Mouse (Mus musculus): Measurements from ENCODE around the gene Klhl7. TPM values are rescaled to one million over a fixed set of nuclear protein-coding genes. Genes with fewer than 3 reads are reported as not detected.
A peak's percentile ranks its signal among the peaks of the same experiment; 100 is the strongest.

The Klhl7 gene
- polyA plus RNA-seq, 1 experiment from 2014 or later: 176 TPM

DNA sequence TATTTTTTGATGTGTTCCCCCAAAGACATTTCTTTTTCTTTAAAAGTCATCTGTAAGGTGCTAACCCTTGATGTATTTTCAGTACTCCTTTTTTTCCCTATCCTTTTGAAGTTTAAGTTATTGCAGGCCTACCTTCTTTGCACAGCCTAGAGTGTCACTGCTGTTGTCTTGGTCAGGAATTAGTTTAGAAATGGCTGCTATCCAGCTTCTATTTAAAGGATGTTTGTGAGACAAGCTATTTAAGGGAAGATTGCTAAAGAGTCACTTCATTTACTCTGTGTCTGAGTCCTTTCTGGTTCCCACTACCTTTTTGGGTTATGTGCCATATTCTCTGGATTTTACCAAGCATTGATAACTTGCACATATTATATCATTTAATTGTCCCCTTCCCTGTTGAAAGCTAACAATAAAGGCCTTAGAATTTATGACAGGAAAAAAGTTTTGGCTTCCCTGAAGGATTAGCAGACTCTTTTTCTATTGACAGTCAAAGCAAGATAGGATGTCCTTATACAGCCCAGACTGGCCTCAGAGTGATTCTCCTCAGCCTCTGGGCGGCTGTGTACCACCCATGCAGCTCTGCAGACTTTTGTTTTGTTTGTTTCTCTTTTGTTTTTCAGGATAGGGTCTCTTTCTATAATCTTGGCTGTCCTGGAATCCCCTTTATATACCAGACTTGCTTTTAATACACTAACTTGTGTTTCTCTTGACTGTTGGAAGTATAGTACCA is 25.7 kb downstream of the Klhl7 start:
- H3K9me3 ChIP-seq (replicated peaks): no peaks in the 10 kb centered on the region
- peaks cover 39% of the 10 kb centered on the region for H3K4me1 ChIP-seq
- no peak overlapping the region for H3K9ac ChIP-seq
- WGBS: 17% methylated on average over 1 of the region's 1 CpGs
- no peak for ATAC-seq
- no peaks in the 10 kb centered on the region for H3K27me3 ChIP-seq
- H3K27ac ChIP-seq: no peak overlapping the region
- no peak overlapping the region for H3K4me3 ChIP-seq
- H3K4me2 ChIP-seq: no peak overlapping the region
- H3K36me3 ChIP-seq (ENCODE audit: poor library complexity, severe bottlenecking): peaks cover 25% of the 10 kb centered on the region

DNA sequence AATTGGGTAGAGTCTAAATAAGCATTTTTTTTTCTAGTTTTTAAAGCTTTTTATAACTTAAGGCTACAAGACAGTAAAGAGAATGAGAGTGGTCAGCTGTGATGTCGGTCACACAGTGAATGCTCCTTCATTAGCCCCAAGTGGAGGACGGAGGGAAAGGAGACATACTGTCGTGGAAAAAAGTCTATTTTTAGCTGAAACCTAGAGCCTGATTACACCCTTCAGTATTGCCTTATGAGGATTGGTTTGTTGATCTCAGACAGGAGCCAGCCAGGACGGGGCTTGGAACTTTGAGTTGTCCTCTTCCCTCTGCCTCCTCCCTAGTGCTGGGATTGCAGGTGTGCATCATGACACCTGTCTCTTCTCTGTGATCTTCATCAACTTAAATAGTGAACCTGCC is 26.6 kb downstream of the Klhl7 start:
- no peaks in the 10 kb centered on the region for H3K27me3 ChIP-seq
- no peak overlapping the region for H3K27ac ChIP-seq
- peaks cover 27% of the 10 kb centered on the region for H3K36me3 ChIP-seq (ENCODE audit: poor library complexity, severe bottlenecking)
- H3K4me2 ChIP-seq: no peak overlapping the region
- H3K9ac ChIP-seq: no peak overlapping the region
- H3K4me1 ChIP-seq: peaks cover 39% of the 10 kb centered on the region
- H3K9me3 ChIP-seq (replicated peaks): no peaks in the 10 kb centered on the region
- ATAC-seq: no peak
- no peak overlapping the region for H3K4me3 ChIP-seq
- WGBS: 86% methylated on average over 4 of the region's 4 CpGs

DNA sequence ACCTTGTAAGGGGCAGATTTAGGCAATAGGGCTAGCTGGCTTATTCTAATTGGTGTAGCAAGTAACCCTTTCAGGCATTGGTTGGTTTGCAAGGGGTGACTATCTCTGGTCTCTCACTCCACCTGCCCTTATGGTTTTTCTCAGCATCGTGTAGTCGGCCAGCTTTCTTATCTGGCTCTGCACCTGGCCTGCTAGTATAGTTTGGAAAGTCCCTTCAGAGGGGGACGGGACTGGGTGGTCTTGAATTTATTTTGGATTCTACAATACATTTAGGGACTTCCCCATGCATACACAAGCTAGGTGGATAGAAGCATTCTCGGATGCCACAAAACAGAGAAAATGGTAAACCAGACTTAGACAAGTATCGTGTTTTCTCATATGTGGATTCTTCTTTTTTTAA is 46.6 kb downstream of the Klhl7 start:
- no peak overlapping the region for H3K9ac ChIP-seq
- no peak overlapping the region for H3K4me3 ChIP-seq
- ATAC-seq: no peak
- no peaks in the 10 kb centered on the region for H3K27me3 ChIP-seq
- H3K4me1 ChIP-seq: no peaks in the 10 kb centered on the region
- H3K36me3 ChIP-seq (ENCODE audit: poor library complexity, severe bottlenecking): peaks cover 90% of the 10 kb centered on the region
- no peak overlapping the region for H3K4me2 ChIP-seq
- H3K27ac ChIP-seq: no peak overlapping the region
- H3K9me3 ChIP-seq (replicated peaks): no peaks in the 10 kb centered on the region
- 95% methylated on average over 5 of the region's 5 CpGs for WGBS

DNA sequence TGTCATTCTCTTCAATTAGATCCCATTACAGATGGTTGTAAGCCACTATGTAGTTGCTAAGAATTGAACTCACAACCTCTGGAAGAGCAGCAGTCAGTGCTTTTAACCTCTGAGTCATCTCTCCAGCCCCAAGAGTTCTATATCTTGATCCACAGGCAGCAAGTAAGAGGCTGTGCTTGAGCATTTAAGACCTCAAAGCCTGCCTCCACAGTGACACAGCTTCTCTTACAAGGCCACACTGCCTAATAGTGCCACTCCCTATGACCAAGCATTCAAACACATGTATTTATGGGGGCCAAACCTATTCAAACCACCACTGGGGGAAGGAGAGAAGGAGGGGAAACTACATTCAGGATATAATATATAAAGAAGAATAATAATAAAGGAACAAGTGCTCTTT is 51.8 kb downstream of the Klhl7 start:
- H3K9me3 ChIP-seq (replicated peaks): no peaks in the 10 kb centered on the region
- no peaks in the 10 kb centered on the region for H3K4me1 ChIP-seq
- H3K27me3 ChIP-seq: no peaks in the 10 kb centered on the region
- H3K36me3 ChIP-seq (ENCODE audit: poor library complexity, severe bottlenecking): peaks cover 69% of the 10 kb centered on the region
- H3K4me3 ChIP-seq: no peak overlapping the region
- no peak overlapping the region for H3K27ac ChIP-seq
- H3K4me2 ChIP-seq: no peak overlapping the region
- no peak overlapping the region for H3K9ac ChIP-seq
- no peak for ATAC-seq

DNA sequence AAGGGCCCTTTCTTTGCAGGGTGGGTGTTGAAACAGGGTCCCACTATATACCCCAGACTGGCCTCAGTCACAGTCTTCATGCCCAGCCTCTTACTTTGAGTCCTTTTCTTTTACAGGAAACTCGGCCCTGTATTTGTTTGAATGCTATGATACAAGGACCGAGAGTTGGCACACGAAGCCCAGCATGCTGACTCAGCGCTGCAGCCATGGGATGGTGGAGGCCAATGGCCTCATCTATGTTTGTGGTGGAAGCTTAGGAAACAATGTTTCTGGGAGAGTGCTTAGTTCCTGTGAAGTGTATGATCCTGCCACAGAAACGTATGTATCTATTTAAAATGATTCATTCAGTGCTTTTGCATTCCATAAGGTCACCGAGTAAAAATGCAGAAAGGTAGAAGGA is 56.4 kb downstream of the Klhl7 start:
- peaks cover 61% of the 10 kb centered on the region for H3K36me3 ChIP-seq (ENCODE audit: poor library complexity, severe bottlenecking)

DNA sequence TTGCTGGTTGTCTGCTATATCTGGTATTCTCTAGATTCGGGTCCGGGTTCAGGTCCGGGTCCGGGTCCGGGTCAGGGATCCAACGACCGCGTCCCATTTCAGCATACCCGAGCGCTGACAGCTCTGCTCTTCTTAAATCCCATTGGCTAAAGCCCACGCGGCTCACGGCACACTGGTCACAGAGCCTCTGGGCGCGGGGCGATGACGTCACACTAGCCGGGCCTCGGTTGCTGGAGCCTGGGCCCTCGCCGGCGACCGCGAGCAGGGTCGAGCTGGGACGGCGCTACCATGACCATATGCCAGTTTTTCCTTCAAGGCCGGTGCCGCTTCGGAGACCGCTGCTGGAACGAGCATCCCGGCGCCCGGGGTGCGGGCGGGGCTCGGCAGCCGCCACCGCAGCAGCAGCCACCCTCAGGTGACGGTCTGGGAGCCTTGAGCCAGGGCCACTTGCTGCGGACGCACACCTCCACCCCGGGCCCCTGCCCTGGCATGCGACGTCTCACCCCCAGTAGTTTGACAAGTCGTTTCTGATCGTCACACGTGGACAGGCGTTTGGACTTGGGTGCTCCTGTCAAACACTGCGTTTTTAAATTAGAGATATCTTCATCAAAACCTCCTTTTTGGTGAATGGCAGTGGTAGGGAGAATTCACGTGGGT is 64.5 kb downstream of the Klhl7 start, which contains the start of gene Nupl2:
TSS of gene Nupl2 (plus strand) at position 175 of the 657 bp plus-strand sequence.
- Histone ChIP-seq H3K27ac (peak within 1 kb of the TSS; percentile 75), H3K4me3 (peak within 1 kb of the TSS; percentile 88), H3K27me3 (no peaks in the 10 kb centered on the region), H3K4me2 (peak within 1 kb of the TSS; percentile 77), H3K4me1 (peaks cover 6% of the 10 kb centered on the region), H3K9ac (peak within 1 kb of the TSS; percentile 97), H3K9me3 (replicated peaks) (no peaks in the 10 kb centered on the region), H3K36me3 (ENCODE audit: poor library complexity, severe bottlenecking) (peaks cover 21% of the 10 kb centered on the region)
- peak; percentile 98 for ATAC-seq
- under 1% methylated on average over 52 of the region's 52 CpGs for WGBS

More for the DNA sequence above, 56.4 kb downstream of the Klhl7 start:
- Histone ChIP-seq H3K9ac (no peak overlapping the region), H3K4me3 (no peak overlapping the region), H3K4me2 (no peak overlapping the region), H3K4me1 (no peaks in the 10 kb centered on the region), H3K27ac (no peak overlapping the region), H3K27me3 (no peaks in the 10 kb centered on the region), H3K9me3 (replicated peaks) (no peaks in the 10 kb centered on the region)
- no peak for ATAC-seq
- 96% methylated on average over 6 of the region's 6 CpGs for WGBS

DNA sequence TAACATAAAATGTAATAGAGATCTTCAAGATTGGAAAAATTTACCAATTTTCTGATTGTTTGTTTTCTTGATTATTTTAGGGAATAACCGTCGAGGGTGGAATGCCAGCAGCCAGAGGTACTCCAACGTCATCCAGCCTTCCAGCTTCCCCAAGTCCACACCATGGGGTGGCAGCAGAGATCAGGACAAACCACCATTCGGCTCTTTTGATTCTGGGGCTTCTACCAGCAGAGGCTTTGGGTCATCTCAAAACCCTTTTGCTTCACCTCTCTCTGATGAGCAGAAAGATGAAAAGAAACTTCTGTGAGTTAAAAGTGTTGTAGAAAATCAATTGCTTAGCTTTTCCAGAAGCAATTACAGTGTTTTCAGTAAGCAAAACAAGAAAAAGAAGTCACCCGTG is 66.9 kb downstream of the Klhl7 start:
- H3K4me1 ChIP-seq: peaks cover 6% of the 10 kb centered on the region
- no peak for ATAC-seq
- no peak overlapping the region for H3K27ac ChIP-seq
- peaks cover 25% of the 10 kb centered on the region for H3K36me3 ChIP-seq (ENCODE audit: poor library complexity, severe bottlenecking)
- H3K9me3 ChIP-seq (replicated peaks): no peaks in the 10 kb centered on the region
- H3K9ac ChIP-seq: no peak overlapping the region
- no peak overlapping the region for H3K4me2 ChIP-seq
- H3K27me3 ChIP-seq: no peaks in the 10 kb centered on the region
- WGBS: 53% methylated on average over 5 of the region's 5 CpGs
- H3K4me3 ChIP-seq: no peak overlapping the region

DNA sequence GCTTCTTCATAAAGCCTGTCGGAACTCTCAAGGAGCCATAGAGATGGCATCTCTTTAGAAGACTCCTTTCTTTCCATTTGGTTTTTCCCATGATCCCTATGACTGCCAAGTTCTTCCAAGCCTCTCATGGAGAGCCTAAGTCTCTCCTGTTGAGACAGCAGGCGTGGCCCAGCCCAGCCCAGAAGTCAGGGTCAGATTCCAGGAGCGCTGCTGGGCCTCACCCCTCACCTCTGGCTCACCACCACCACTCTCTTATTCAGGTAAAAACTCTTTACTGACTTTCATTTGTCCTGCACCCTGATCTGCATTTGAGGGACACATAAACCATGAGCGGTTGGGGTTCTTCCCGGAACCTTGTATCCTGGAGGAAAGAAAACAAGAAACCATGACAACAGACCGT is 69.5 kb downstream of the Klhl7 start:
- H3K36me3 ChIP-seq (ENCODE audit: poor library complexity, severe bottlenecking): peaks cover 36% of the 10 kb centered on the region
- no peak overlapping the region for H3K9ac ChIP-seq
- H3K4me1 ChIP-seq: peaks cover 6% of the 10 kb centered on the region
- no peaks in the 10 kb centered on the region for H3K27me3 ChIP-seq
- WGBS: 96% methylated on average over 6 of the region's 6 CpGs
- H3K4me2 ChIP-seq: no peak overlapping the region
- H3K4me3 ChIP-seq: no peak overlapping the region
- ATAC-seq: no peak
- H3K27ac ChIP-seq: no peak overlapping the region
- H3K9me3 ChIP-seq (replicated peaks): no peaks in the 10 kb centered on the region

DNA sequence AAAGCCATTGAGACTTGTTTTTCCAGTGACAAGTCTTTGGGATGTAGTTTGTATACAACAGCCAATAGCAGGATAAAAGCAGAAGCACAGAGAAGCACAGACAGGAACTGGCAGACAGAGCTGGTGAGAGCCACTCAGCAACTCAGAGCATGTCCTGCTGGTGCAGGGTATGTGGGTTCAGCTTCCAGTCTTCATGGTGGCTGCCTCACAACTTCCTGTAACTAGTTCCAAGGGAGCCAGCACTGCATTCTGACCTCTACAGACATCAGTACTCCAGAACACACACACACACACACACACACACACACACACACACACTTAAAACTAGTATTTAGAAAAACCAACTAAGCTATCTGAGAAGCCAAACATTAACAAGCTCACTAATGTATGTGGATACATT is 71.7 kb downstream of the Klhl7 start:
- Histone ChIP-seq H3K4me2 (no peak overlapping the region), H3K9ac (no peak overlapping the region), H3K4me3 (no peak overlapping the region), H3K27me3 (no peaks in the 10 kb centered on the region), H3K9me3 (replicated peaks) (no peaks in the 10 kb centered on the region), H3K27ac (no peak overlapping the region), H3K4me1 (no peaks in the 10 kb centered on the region), H3K36me3 (ENCODE audit: poor library complexity, severe bottlenecking) (peaks cover 42% of the 10 kb centered on the region)
- ATAC-seq: no peak

DNA sequence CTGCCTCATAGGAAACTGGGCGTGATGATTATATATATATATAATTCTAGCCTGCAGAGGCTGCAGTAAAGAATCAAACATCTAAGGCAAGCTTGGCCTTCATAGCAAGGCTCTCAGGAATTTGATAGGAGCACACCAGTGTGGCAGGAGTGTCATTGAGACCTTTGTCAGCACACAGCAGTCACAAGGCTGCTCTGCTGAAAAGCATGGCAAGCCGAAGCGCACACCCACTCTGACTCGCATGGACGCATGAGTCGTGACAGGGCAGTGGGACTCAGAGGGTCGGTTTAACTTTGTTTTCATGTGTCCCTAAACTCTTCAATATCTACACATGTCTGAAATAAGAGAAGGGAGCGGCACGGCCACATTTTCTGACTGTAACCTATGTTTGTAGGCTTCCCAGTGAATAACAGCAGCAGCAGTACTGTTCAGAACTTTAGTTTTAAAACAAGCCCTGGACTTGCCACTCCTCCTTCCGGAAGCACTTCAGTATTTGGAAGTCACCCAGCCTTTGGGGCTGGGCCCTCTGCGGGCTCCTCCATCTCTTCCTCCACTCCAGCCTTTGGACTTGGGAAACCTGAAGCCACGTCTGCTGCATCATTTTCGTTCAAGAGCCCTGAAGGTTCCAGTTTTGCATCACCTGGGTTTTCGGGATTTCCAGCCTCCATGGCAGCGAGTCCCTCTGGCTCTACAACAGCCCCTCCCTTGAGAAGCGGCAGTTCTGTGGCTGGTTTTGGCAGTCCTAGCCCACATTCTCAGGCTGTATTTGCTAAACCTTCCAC is 81.3 kb downstream of the Klhl7 start:
- WGBS: 93% methylated on average over 16 of the region's 16 CpGs
- Histone ChIP-seq H3K4me3 (no peak overlapping the region), H3K9me3 (replicated peaks) (peaks cover 7% of the 10 kb centered on the region; the same call in 1 of the 2 replicates), H3K9ac (no peak overlapping the region), H3K4me2 (no peak overlapping the region), H3K36me3 (ENCODE audit: poor library complexity, severe bottlenecking) (peaks cover 70% of the 10 kb centered on the region), H3K27ac (no peak overlapping the region), H3K27me3 (no peaks in the 10 kb centered on the region), H3K4me1 (no peaks in the 10 kb centered on the region)
- ATAC-seq: no peak

DNA sequence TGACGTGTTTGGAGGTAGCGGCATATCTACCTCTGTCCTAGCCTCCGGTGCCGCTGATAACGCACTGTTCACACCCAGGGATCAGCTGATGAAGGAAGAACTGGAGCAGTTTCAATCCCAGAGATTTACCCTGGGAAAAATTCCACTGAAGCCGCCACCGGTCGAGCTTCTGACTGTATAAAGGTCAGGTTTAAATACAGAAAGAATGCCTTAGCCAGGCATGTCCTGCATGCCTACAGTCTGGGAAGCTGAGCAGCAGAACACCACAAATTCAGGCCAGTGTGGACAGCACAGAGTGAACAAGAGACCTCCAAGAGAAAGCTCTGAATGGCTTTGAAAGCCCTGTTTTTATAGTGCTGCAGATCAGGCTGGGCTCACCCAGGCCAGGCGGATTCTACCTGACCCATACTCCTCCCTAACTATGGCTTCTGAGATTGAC is 81.9 kb downstream of the Klhl7 start:
- H3K9ac ChIP-seq: no peak overlapping the region
- no peak overlapping the region for H3K27ac ChIP-seq
- no peak overlapping the region for H3K4me3 ChIP-seq
- WGBS: 93% methylated on average over 9 of the region's 9 CpGs
- H3K4me1 ChIP-seq: no peaks in the 10 kb centered on the region
- no peak for ATAC-seq
- no peak overlapping the region for H3K4me2 ChIP-seq
- peaks cover 71% of the 10 kb centered on the region for H3K36me3 ChIP-seq (ENCODE audit: poor library complexity, severe bottlenecking)
- peaks cover 7% of the 10 kb centered on the region for H3K9me3 ChIP-seq (replicated peaks)
- H3K27me3 ChIP-seq: no peaks in the 10 kb centered on the region

DNA sequence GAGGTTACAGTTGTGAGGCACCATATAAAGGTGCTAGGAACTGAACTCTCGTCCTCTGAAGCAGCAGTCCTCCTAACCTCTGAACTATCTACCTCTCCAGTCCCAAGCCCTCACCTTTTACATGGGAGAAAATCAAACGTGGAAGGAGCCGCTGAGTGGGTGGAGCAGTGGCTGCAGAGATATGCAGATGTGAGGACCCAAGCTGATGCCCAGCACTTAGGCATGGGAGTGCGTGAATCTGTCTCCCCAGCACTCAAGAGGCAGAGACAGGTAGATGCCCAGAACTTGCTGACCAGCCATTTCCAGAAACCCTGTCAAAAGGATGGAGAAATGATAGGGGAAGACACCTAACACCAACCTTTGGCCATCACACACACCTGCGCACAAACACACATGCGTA is 82.7 kb downstream of the Klhl7 start:
- H3K4me1 ChIP-seq: no peaks in the 10 kb centered on the region
- no peak overlapping the region for H3K9ac ChIP-seq
- 89% methylated on average over 6 of the region's 6 CpGs for WGBS
- ATAC-seq: no peak
- H3K36me3 ChIP-seq (ENCODE audit: poor library complexity, severe bottlenecking): peaks cover 64% of the 10 kb centered on the region
- peaks cover 7% of the 10 kb centered on the region for H3K9me3 ChIP-seq (replicated peaks)
- no peaks in the 10 kb centered on the region for H3K27me3 ChIP-seq
- no peak overlapping the region for H3K4me2 ChIP-seq
- H3K27ac ChIP-seq: no peak overlapping the region
- no peak overlapping the region for H3K4me3 ChIP-seq
